8 mouse cellular contexts compared by ENCODE assay signal in the genomic region with DNA sequence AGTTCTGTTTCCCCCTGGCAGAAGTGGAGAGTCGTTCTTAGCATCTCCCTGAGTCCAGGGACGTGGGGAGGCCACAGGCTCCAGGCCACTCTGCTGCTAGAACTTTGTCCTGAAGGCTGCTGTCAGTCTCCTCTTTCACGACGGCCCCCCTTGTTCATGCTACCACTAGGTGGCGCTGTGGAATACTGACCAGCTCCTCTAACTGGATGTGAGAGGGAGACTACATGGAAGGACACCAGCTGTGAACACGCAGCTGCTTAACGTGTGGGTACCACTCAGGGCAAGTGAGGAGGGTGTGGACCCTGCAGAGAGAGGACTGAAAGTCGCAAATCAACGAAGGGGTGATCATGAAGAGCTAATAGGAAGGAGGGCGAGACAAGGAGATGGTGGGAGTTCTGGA. TPM values are rescaled to one million over a fixed set of nuclear protein-coding genes. Genes with fewer than 3 reads are reported as not detected.
DNase-seq lines count a peak whose midpoint lies in the region; ATAC-seq and TF ChIP-seq lines count a peak whose summit lies in the region.
"Had no signal": no experiment of that assay in that cellular context is flagged by ENCODE, and none has a peak within 500 bp of the region (broad histone marks: within the 10 kb centered on the region; RNA-seq: fewer than 3 reads in every experiment).

No protein-coding gene starts in this region.

- no peaks in the 10 kb centered on the region for H3K79me2 ChIP-seq in C2C12 (ENCODE audit: control insufficient read depth, insufficient read depth)

- no peak overlapping the region for H3K4me2 ChIP-seq in midbrain, embryonic 13.5 days (replicated peaks)

- no peak overlapping the region for H3K27ac ChIP-seq in ES-E14 (ENCODE audit: insufficient read depth, low read depth, low read length, poor library complexity, severe bottlenecking)
- no peak overlapping the region for H3K27ac ChIP-seq in layer of hippocampus, adult 2 months
- no peak overlapping the region for H3K27ac ChIP-seq in midbrain, embryonic 13.5 days

- peaks cover 0 to 3% of the 10 kb centered on the region in 2 experiments; a peak in 1 of 4 replicates for H3K4me1 ChIP-seq in ES-E14 (ENCODE audit: control insufficient read depth in 2 of 2, insufficient read depth in 2 of 2, low read length in 2 of 2, poor library complexity in 1 of 2)
- H3K4me1 ChIP-seq in midbrain, embryonic 13.5 days (replicated peaks) = peaks cover 14% of the 10 kb centered on the region

- H3K79me3 ChIP-seq in C2C12 (ENCODE audit: low read depth) = no peaks in the 10 kb centered on the region

- H3K27me3 ChIP-seq in C2C12 (ENCODE audit: control insufficient read depth, insufficient read depth, insufficient read length) = peaks cover 9% of the 10 kb centered on the region
- no peaks in the 10 kb centered on the region for H3K27me3 ChIP-seq in midbrain, embryonic 13.5 days
- no peaks in the 10 kb centered on the region for H3K27me3 ChIP-seq in splenic B cell, adult 2 months (ENCODE audit: control insufficient read depth, insufficient read depth, low read length, poor library complexity, severe bottlenecking)

- no peak overlapping the region for H3ac ChIP-seq in C2C12 (ENCODE audit: control insufficient read depth, insufficient read length, low read depth)

- in situ Hi-C loops in ES-E14 (cut with MboI; ENCODE audit: low sequenced_read_pairs in 2 of 2, unreplicated experiment in 2 of 2) = loop anchor here in 1 of 2 experiments (25.0 kb wide), 2 partner anchors 208 to 433 kb away; no protein-coding TSS in a partner anchor

- H3K4me3 ChIP-seq in C2C12 (ENCODE audit: insufficient read depth, poor library complexity, severe bottlenecking) = no peak overlapping the region
- H3K4me3 ChIP-seq in ES-E14 (ENCODE audit: insufficient read depth in 1 of 2, low read depth in 1 of 2, low read length in 2 of 2, poor library complexity in 1 of 2, severe bottlenecking in 1 of 2) = no peak overlapping the region
- H3K4me3 ChIP-seq in layer of hippocampus, adult 2 months = no peak overlapping the region
- no peak overlapping the region for H3K4me3 ChIP-seq in midbrain, embryonic 13.5 days (replicated peaks)

- TF ChIP-seq CTCF in C2C12 (IDR thresholded peaks at IDR 0.05; ENCODE audit: control insufficient read depth, insufficient read depth, insufficient read length) = peak; percentile 64
- peak; percentile 90 for TF ChIP-seq CTCF in layer of hippocampus, adult 2 months (conservative IDR thresholded peaks at IDR 0.05)

- peak; percentile 31; the same call in 1 of the 2 replicates for ATAC-seq in cerebellum, adult (ENCODE audit: insufficient number of reproducible peaks, low FRiP score, low TSS enrichment)
- 0 out of 2 replicates have a peak, but pooled peaks have one; percentile 50 for ATAC-seq in midbrain, embryonic 13.5 days

- H3K36me3 ChIP-seq in C2C12 (ENCODE audit: control insufficient read depth, insufficient read depth) = no peaks in the 10 kb centered on the region
- H3K36me3 ChIP-seq in ES-E14 (ENCODE audit: control insufficient read depth, insufficient read depth, low read length, poor library complexity, severe bottlenecking) = no peaks in the 10 kb centered on the region
- no peaks in the 10 kb centered on the region for H3K36me3 ChIP-seq in midbrain, embryonic 13.5 days
- no peaks in the 10 kb centered on the region for H3K36me3 ChIP-seq in splenic B cell, adult 2 months (ENCODE audit: control insufficient read depth, insufficient read depth, low read length, poor library complexity, severe bottlenecking)

- 14% methylated on average over 10 of the region's 10 CpGs for WGBS in midbrain, embryonic 13.5 days

- DNase-seq in ES-E14 (ENCODE audit: low read depth, low spot score) = peak; percentile 65
- peak; percentile 81 for DNase-seq in gastrocnemius, postnatal 10 days
- peak in 1 of 2 experiments; percentile 69 for DNase-seq in layer of hippocampus, adult 2 months (ENCODE audit: low spot score in 2 of 2)
- DNase-seq in splenic B cell, adult 2 months (ENCODE audit: low read depth, low spot score) = peak; percentile 88

- H3K9ac ChIP-seq in ES-E14 (ENCODE audit: insufficient read depth, low read depth, low read length, poor library complexity, severe bottlenecking) = no peak overlapping the region
- no peak overlapping the region for H3K9ac ChIP-seq in midbrain, embryonic 13.5 days (replicated peaks)

- no peaks in the 10 kb centered on the region for H3K9me3 ChIP-seq in ES-E14 (ENCODE audit: control insufficient read depth, insufficient read depth, low read depth, low read length)
- H3K9me3 ChIP-seq in midbrain, embryonic 13.5 days = no peaks in the 10 kb centered on the region

TF ChIP-seq in C2C12, 6 proteins besides CTCF, POLR2A, EP300 and RAD21:
- TF ChIP-seq CEBPB (IDR thresholded peaks at IDR 0.05; ENCODE audit: low read depth) = no peak
- no peak for TF ChIP-seq FOSL1 (IDR thresholded peaks at IDR 0.05; ENCODE audit: insufficient read depth, low read length, poor library complexity, severe bottlenecking)
- no peak for TF ChIP-seq MYOD1 (IDR thresholded peaks at IDR 0.05; ENCODE audit: control insufficient read depth, insufficient read length, low read depth)
- no peak for TF ChIP-seq USF1 (IDR thresholded peaks at IDR 0.05; ENCODE audit: low read depth)

TF ChIP-seq in ES-E14, 5 proteins besides CTCF, POLR2A, EP300 and RAD21:
- TF ChIP-seq CHD2 (IDR thresholded peaks at IDR 0.05; ENCODE audit: low read depth, low read length) = no peak
- no peak for TF ChIP-seq MAFK (IDR thresholded peaks at IDR 0.05; ENCODE audit: insufficient read depth, low read depth, low read length)
- 0 out of 2 replicates have a peak, but pooled peaks have one; percentile 18 for TF ChIP-seq ZC3H11A (IDR thresholded peaks at IDR 0.05; ENCODE audit: borderline replicate concordance, low read depth, low read length)

RNA-seq across cellular contexts. Expression of gene Kifc5b, which starts 21.3 kb away (rescaled TPM):
- 30.9 TPM for polyA plus RNA-seq in C2C12 (2012; fragmentation: generic; extraction: Trizol)
- total RNA-seq in ES-E14 (2012; rRNA removed) = 52.5 and 83.4 TPM in 2 replicates
- 1 to 10 TPM; 2.5 to 4.1 TPM for total RNA-seq in gastrocnemius, postnatal 10 days (2021)
- total RNA-seq in layer of hippocampus, adult 2 months (2021) = 1 to 10 TPM; 2.8 to 3.3 TPM
- 4.2 and 4.4 TPM in 2 replicates for polyA plus RNA-seq in midbrain, embryonic 13.5 days (2015; fragmentation: Nextera tagmentation; extraction: Ambion mirVana)

RNA-seq across cellular contexts. Expression of gene Phf1, which starts 37.3 kb away (rescaled TPM):
- polyA plus RNA-seq in C2C12 (2012; fragmentation: generic; extraction: Trizol) = 7.3 TPM
- 9.4 and 13.3 TPM in 2 replicates for total RNA-seq in ES-E14 (2012; rRNA removed)
- 1 to 10 TPM; 5.1 to 8.1 TPM for total RNA-seq in gastrocnemius, postnatal 10 days (2021)
- total RNA-seq in layer of hippocampus, adult 2 months (2021) = 10 to 100 TPM; 31.4 to 33.9 TPM
- 13.6 and 17.7 TPM in 2 replicates for polyA plus RNA-seq in midbrain, embryonic 13.5 days (2015; fragmentation: Nextera tagmentation; extraction: Ambion mirVana)

RNA-seq across cellular contexts. Expression of gene Cuta, which starts 43.8 kb away (rescaled TPM):
- polyA plus RNA-seq in C2C12 (2012; fragmentation: generic; extraction: Trizol) = 166 TPM
- 43.0 and 60.0 TPM in 2 replicates for total RNA-seq in ES-E14 (2012; rRNA removed)
- total RNA-seq in gastrocnemius, postnatal 10 days (2021) = 10 to 100 TPM; 87.9 to 91.1 TPM
- 10 to 100 TPM; 91.3 to 95.8 TPM for total RNA-seq in layer of hippocampus, adult 2 months (2021)
- polyA plus RNA-seq in midbrain, embryonic 13.5 days (2015; fragmentation: Nextera tagmentation; extraction: Ambion mirVana) = 145 and 148 TPM in 2 replicates

RNA-seq across cellular contexts. Expression of gene Syngap1, which starts 45.5 kb away (rescaled TPM):
- 3.0 TPM for polyA plus RNA-seq in C2C12 (2012; fragmentation: generic; extraction: Trizol)
- total RNA-seq in ES-E14 (2012; rRNA removed) = 6.6 and 10.3 TPM in 2 replicates
- total RNA-seq in gastrocnemius, postnatal 10 days (2021) = 10 to 100 TPM in 1 of 2 experiments, 1 to 10 TPM in 1; 8.2 to 11.8 TPM
- 100 to 1,000 TPM; 463 to 497 TPM for total RNA-seq in layer of hippocampus, adult 2 months (2021)
- 5.0 and 6.2 TPM in 2 replicates for polyA plus RNA-seq in midbrain, embryonic 13.5 days (2015; fragmentation: Nextera tagmentation; extraction: Ambion mirVana)

RNA-seq across cellular contexts. Expression of gene Nkx2-5, which starts 50.8 kb away (rescaled TPM):
- 2.2 TPM for polyA plus RNA-seq in C2C12 (2012; fragmentation: generic; extraction: Trizol)
- 1.1 and 3.0 TPM in 2 replicates for total RNA-seq in ES-E14 (2012; rRNA removed)
- total RNA-seq in gastrocnemius, postnatal 10 days (2021) = not detected
- total RNA-seq in layer of hippocampus, adult 2 months (2021) = not detected
- not detected in 2 replicates for polyA plus RNA-seq in midbrain, embryonic 13.5 days (2015; fragmentation: Nextera tagmentation; extraction: Ambion mirVana)
- total RNA-seq: left cerebral cortex, postnatal 10 days had no signal

Comparison
In these comparisons a context has a peak if more than half of its experiments do, and no peak if none do; other contexts are left out.
1. RNA of gene Kifc5b, which starts 21.3 kb away (total RNA-seq): 52.5 to 83.4 TPM in ES-E14; 2.5 to 4.1 TPM in gastrocnemius, postnatal 10 days and 2.8 to 3.3 TPM in layer of hippocampus, adult 2 months; every median in the first group is over 10 times any median in the second.